Mouse (Mus musculus): ENCODE measurements around the gene Elob. TPM values are rescaled to one million over a fixed set of nuclear protein-coding genes. Genes with fewer than 3 reads are reported as not detected.

Gene Elob
- polyA plus RNA-seq, 1 experiment from 2014 or later: 458 TPM

- no peak overlapping the region for H3K4me3 ChIP-seq (ENCODE audit: low read depth, low read length)
- TF ChIP-seq EP300 (IDR thresholded peaks at IDR 0.05; ENCODE audit: low read depth): no peak
- no peak for TF ChIP-seq CTCF (IDR thresholded peaks at IDR 0.05; ENCODE audit: low read depth)
- H3K4me1 ChIP-seq (ENCODE audit: insufficient read depth): no peaks in the 10 kb centered on the region
- DNase-seq: no peak
- H3K27ac ChIP-seq (ENCODE audit: low read depth): no peak overlapping the region
- peaks cover 19% of the 10 kb centered on the region for H3K9me3 ChIP-seq (ENCODE audit: low read length)
- peaks cover 96% of the 10 kb centered on the region for H3K36me3 ChIP-seq (replicated peaks; ENCODE audit: insufficient read depth, low read length)
- ATAC-seq: no peak
- no peaks in the 10 kb centered on the region for H3K27me3 ChIP-seq (ENCODE audit: insufficient read depth, low read length)
- WGBS (ENCODE audit: insufficient replicate concordance): 97% methylated on average over 25 of the region's 25 CpGs
- no peak overlapping the region for H3K4me2 ChIP-seq (ENCODE audit: low read depth, low read length)
- H3K9ac ChIP-seq (replicated peaks): no peak overlapping the region
Measured at GRCm38 (mm10) chr17:23819235-23819634, 9.7 kb downstream of the Elob start.

GRCm38 (mm10) chr17:23818579-23818978 is 10.4 kb downstream of the Elob start:
- Histone ChIP-seq H3K36me3 (replicated peaks; ENCODE audit: insufficient read depth, low read length) (peaks cover 96% of the 10 kb centered on the region), H3K9ac (replicated peaks) (no peak overlapping the region), H3K27ac (ENCODE audit: low read depth) (no peak overlapping the region), H3K4me3 (ENCODE audit: low read depth, low read length) (no peak overlapping the region), H3K9me3 (ENCODE audit: low read length) (peaks cover 19% of the 10 kb centered on the region), H3K4me2 (ENCODE audit: low read depth, low read length) (no peak overlapping the region), H3K4me1 (ENCODE audit: insufficient read depth) (no peaks in the 10 kb centered on the region), H3K27me3 (ENCODE audit: insufficient read depth, low read length) (no peaks in the 10 kb centered on the region)
- WGBS (ENCODE audit: insufficient replicate concordance): 97% methylated on average over 8 of the region's 8 CpGs
- no peak for ATAC-seq
- DNase-seq: no peak
- TF ChIP-seq CTCF (IDR thresholded peaks at IDR 0.05; ENCODE audit: low read depth) (no peak), EP300 (IDR thresholded peaks at IDR 0.05; ENCODE audit: low read depth) (no peak)

GRCm38 (mm10) chr17:23815641-23816040 is 13.3 kb downstream of the Elob start:
- no peaks in the 10 kb centered on the region for H3K4me1 ChIP-seq (ENCODE audit: insufficient read depth)
- no peak overlapping the region for H3K9ac ChIP-seq (replicated peaks)
- peaks cover 97% of the 10 kb centered on the region for H3K36me3 ChIP-seq (replicated peaks; ENCODE audit: insufficient read depth, low read length)
- no peak overlapping the region for H3K27ac ChIP-seq (ENCODE audit: low read depth)
- ATAC-seq: no peak
- no peak for DNase-seq
- H3K27me3 ChIP-seq (ENCODE audit: insufficient read depth, low read length): no peaks in the 10 kb centered on the region
- H3K4me2 ChIP-seq (ENCODE audit: low read depth, low read length): no peak overlapping the region
- 97% methylated on average over 16 of the region's 16 CpGs for WGBS (ENCODE audit: insufficient replicate concordance)
- no peak for TF ChIP-seq CTCF (IDR thresholded peaks at IDR 0.05; ENCODE audit: low read depth)
- TF ChIP-seq EP300 (IDR thresholded peaks at IDR 0.05; ENCODE audit: low read depth): no peak
- H3K9me3 ChIP-seq (ENCODE audit: low read length): peaks cover 19% of the 10 kb centered on the region
- H3K4me3 ChIP-seq (ENCODE audit: low read depth, low read length): no peak overlapping the region

GRCm38 (mm10) chr17:23807918-23808317 is 21.0 kb downstream of the Elob start:
- no peaks in the 10 kb centered on the region for H3K27me3 ChIP-seq (ENCODE audit: insufficient read depth, low read length)
- H3K9ac ChIP-seq (replicated peaks): no peak overlapping the region
- no peak overlapping the region for H3K4me3 ChIP-seq (ENCODE audit: low read depth, low read length)
- no peak overlapping the region for H3K27ac ChIP-seq (ENCODE audit: low read depth)
- DNase-seq (no peak), ATAC-seq (no peak)
- peaks cover 21% of the 10 kb centered on the region for H3K4me1 ChIP-seq (ENCODE audit: insufficient read depth)
- H3K4me2 ChIP-seq (ENCODE audit: low read depth, low read length): no peak overlapping the region
- WGBS (ENCODE audit: insufficient replicate concordance): 87% methylated on average over 3 of the region's 3 CpGs
- TF ChIP-seq CTCF (IDR thresholded peaks at IDR 0.05; ENCODE audit: low read depth) (no peak), EP300 (IDR thresholded peaks at IDR 0.05; ENCODE audit: low read depth) (no peak)
- H3K36me3 ChIP-seq (replicated peaks; ENCODE audit: insufficient read depth, low read length): peaks cover 57% of the 10 kb centered on the region
- H3K9me3 ChIP-seq (ENCODE audit: low read length): no peaks in the 10 kb centered on the region

- Histone ChIP-seq H3K27ac (ENCODE audit: low read depth) (no peak overlapping the region), H3K9me3 (ENCODE audit: low read length) (no peaks in the 10 kb centered on the region), H3K27me3 (ENCODE audit: insufficient read depth, low read length) (no peaks in the 10 kb centered on the region), H3K4me1 (ENCODE audit: insufficient read depth) (peaks cover 26% of the 10 kb centered on the region), H3K4me3 (ENCODE audit: low read depth, low read length) (no peak overlapping the region), H3K4me2 (ENCODE audit: low read depth, low read length) (peak overlapping the region; percentile 6; the same call in 1 of the 2 replicates), H3K9ac (replicated peaks) (no peak overlapping the region), H3K36me3 (replicated peaks; ENCODE audit: insufficient read depth, low read length) (peaks cover 48% of the 10 kb centered on the region)
- DNase-seq: peak; percentile 28
- TF ChIP-seq CTCF (IDR thresholded peaks at IDR 0.05; ENCODE audit: low read depth): peak; percentile 24; the same call in 1 of the 2 replicates
- TF ChIP-seq EP300 (IDR thresholded peaks at IDR 0.05; ENCODE audit: low read depth): no peak
- no peak for ATAC-seq
- WGBS (ENCODE audit: insufficient replicate concordance): 78% methylated on average over 25 of the region's 25 CpGs
Measured at GRCm38 (mm10) chr17:23806867-23807266, 22.1 kb downstream of the Elob start.

GRCm38 (mm10) chr17:23804426-23805085 is 24.4 kb downstream of the Elob start:
- Histone ChIP-seq H3K27ac (ENCODE audit: low read depth) (peak overlapping the region; percentile 100), H3K27me3 (ENCODE audit: insufficient read depth, low read length) (no peaks in the 10 kb centered on the region), H3K9me3 (ENCODE audit: low read length) (no peaks in the 10 kb centered on the region), H3K36me3 (replicated peaks; ENCODE audit: insufficient read depth, low read length) (peaks cover 25% of the 10 kb centered on the region), H3K9ac (replicated peaks) (peak overlapping the region; percentile 99), H3K4me1 (ENCODE audit: insufficient read depth) (peaks cover 26% of the 10 kb centered on the region), H3K4me2 (ENCODE audit: low read depth, low read length) (peak overlapping the region; percentile 91), H3K4me3 (ENCODE audit: low read depth, low read length) (peak overlapping the region; percentile 98)
- no peak for ATAC-seq
- no peak for DNase-seq
- WGBS (ENCODE audit: insufficient replicate concordance): 1% methylated on average over 8 of the region's 8 CpGs
- no peak for TF ChIP-seq CTCF (IDR thresholded peaks at IDR 0.05; ENCODE audit: low read depth)
- no peak for TF ChIP-seq EP300 (IDR thresholded peaks at IDR 0.05; ENCODE audit: low read depth)
